Mouse (Mus musculus) gastrocnemius, postnatal 25 days (tissue): ENCODE measurements around the gene Nme7. TPM values are rescaled to one million over a fixed set of nuclear protein-coding genes. Genes with fewer than 3 reads are reported as not detected.
A peak's percentile ranks its signal among the peaks of the same experiment; 100 is the strongest.

Source experiments
- DNase-seq: peaks from one replicate; pipeline ENCODE4 v3.0.0; 2022
- total RNA-seq, 2 experiments: library from RNA; stranded (reverse); gene quantifications; 1 replicate in 1 of 2; 2 replicates in 1 of 2; pipeline ENCODE4 v1.2.3; 2021

Nme7 gene
- total RNA-seq, 2 experiments from 2014 or later: 1.6 to 1.8 TPM

DNA sequence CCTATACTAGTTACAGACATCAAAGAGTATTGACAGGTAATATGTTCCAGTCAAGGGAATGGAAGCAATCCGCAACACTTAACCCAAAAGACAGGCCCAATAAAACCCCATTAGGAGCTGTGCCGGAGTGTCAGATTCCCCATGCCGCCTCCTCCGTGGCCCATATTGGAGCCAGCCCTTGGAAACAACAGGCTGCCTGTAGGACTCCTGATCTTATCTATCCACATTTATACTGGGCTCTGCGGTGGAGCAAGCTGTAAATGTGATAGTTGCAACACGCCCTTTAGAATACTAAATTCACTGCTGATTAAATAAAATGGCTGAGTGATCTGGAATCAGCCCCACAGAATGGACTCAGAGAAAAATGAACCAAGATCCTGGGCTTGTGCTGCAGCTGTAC is 130.1 kb downstream of the Nme7 start:
- DNase-seq: no peak

DNA sequence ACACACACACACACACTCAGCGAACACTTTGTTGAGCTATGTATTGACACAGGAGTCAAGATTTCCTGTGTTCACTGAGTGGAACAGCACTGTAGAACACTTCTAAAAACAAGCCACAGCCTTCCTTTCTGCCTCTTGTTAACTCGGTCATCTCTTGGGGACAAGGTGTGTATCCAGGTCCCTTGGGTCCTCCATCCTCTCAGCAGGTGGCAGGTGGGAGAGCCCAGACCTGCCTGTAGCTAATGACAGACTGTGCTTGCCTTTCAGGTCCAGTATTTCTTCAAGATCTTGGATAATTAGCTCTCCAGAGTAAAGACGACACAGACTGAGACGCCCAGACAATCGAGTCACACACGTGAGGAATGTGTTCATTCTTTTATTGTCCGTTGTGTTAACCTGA is 132.8 kb downstream of the Nme7 start:
- no peak for DNase-seq

DNA sequence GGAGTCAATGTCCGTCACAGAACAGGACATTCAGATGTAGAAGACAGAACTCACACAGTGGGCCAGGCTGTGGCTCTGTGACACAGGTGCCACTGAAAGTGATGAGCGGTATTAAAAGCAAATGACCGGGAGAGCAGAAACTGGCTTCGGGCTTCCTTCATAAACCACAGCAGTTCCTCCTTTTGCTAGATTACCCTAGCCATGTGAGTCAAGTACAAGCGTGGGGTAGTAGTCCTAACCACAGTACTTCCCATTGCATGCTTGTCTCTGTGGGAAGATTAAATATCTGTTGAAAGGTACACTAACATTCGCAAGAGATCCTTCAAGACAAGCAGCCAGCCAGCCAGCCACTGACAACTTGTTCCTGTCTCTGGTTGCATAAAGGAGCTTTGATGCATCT is 136.3 kb downstream of the Nme7 start:
- no peak for DNase-seq

DNA sequence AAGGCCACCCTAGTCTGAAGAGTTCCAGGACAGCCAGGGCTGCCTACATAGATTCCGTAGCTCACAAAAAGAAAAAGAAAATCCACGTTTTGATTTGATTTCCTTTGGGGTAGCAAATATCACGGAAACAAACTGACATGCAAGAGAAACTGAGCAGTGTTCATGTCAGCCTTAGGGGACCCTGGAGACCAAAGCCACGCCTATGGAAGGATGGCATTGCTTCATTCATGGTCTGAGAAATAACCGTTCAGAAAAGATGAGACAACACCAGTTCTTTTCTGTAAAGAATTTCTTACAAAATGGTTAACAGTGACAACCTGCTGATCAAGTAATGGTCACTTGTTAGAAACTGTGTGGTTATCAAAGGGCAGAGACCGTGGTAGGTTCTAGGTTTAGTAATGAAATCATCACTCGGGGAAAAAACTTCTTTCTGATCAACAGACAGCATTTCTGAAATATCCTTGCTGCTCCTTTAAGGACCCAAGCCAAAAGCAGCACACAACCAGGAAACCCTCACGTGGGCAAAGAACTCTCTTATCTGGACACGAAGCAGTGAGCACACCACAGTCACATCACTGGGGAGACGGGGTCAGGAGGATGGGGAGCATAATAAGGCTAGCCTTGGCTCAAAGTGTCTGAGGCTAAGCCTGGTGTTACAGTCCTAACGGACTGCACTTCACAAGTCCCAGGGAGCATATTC is 136.9 kb downstream of the Nme7 start:
- no peak for DNase-seq

DNA sequence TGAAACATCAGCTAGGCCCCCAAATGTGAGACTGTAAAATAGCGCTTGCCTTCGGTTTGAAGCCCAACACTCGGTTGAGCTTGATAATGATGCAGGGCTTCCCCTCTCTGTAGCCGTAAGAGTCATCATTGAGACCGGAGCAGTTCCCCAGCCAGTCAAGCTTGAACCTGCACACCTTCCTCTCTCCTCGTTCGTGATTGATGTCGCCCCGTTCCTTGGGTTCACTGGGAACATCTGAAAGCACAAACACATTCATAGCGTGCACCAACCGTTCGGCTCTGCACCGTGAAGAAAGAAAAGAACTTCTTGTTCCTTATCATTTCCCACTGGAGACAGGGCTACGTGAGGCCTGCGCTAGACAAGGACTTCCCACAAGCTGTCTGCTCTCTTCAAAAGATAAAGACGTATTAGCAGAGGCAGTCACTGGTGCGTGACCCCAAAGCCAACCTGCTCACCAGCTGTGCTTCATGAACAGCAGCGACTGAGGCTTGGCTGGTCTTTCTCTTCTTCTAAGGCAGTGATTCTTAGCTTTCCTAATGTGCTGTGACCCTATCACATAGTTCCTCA is 137.6 kb downstream of the Nme7 start:
- DNase-seq: no peak

DNA sequence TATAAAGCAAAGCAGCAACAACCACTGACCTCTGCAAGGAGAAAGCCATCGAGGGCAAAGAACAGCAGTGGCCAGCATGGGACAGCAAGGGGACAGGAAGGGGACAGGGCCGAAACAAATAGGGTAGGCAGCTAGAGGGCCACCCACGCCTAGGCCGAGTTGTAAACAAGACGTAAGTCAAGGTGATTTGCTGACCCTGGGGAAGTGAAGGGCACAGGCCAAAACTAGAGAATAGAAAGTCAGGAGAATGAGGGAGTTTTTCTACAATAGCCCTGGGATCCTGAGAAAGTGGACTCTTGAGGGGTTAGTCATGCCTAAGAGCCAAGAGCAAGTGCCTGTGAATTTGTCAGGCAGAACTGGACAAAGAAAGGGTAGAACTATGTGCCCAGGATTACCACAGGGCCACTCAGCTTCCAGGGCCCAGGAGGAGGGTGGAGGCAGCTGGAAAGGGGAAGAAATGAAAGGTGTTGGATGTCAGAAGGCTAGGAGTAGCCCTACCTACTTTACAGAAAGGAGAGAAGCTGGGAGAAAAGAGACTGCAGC is 141.8 kb downstream of the Nme7 start:
- no peak for DNase-seq

DNA sequence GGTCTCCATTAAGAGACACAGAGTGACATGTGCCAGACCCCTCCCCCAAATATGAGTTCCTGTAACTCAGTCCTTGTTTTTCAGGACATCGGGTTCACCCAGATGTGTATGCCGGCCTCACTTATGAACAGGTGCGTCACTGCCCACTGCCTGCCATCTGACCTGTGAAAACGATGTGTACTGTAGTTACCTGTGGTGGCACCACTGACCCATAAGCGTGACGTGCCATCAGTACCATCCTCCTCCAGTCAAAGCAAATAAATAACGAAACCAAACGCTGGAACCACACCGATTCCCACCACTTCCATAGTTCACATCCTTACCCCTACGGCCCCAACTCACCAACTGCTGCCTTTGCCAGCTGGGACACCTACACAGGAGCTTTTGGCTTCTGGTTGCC is 142.6 kb downstream of the Nme7 start:
- no peak for DNase-seq

DNA sequence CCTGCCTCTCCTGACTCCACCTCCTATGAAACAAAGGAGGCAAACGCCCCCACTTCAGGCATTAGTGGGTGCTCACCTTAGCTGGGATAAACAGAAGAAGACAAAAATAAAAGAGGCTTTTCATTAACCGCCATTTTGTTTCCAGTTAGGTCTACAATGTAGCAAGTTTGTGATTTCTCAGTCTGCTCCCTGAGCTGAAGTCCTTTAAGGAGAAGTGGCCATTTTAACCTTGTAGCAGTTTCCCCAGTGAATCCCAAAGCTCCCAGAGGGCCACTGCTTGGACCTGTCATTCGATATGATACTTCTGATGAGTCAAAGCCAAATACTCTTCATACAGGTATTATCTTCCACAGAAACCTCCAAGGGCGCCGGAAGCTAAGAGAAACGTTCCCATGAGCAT is 143.6 kb downstream of the Nme7 start:
- DNase-seq: no peak

DNA sequence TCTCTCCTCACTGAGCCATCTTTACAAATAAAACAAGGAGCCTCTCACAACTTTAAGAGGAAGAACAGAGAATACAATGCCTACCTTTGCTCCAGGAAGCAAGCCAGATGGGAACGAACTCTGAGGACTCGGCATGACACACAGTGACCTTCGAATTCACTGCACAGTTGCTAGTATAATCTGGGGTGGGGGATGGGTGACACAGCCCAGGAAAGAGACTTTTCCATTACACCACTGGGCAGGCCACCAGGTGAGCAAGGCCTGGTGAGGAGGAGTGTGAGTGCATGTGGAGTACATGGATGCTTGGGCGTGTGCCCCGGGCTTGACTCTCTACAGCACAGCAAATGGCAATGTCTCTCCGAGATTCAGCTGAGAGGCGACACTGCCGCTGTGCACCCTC is 145.7 kb downstream of the Nme7 start:
- DNase-seq: no peak

DNA sequence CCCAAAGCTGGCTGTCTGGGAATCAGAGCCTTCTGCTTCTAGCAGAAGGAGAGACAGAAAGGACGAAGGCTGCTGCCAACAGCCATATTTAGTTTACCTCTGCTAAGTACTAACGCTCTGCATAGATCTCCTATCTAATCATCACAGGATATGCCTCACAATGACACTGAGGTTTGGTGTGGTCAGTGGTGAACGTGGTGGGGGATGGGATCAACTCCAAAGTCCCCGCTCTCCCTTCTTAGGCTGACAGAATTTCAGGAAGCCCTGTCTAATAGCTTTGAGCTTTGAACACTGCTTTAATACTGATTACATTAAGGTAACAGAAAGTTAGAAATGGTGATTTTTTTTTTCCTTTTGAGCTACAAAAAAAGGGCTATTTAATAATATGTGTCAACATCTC is 146.3 kb downstream of the Nme7 start:
- DNase-seq: no peak

DNA sequence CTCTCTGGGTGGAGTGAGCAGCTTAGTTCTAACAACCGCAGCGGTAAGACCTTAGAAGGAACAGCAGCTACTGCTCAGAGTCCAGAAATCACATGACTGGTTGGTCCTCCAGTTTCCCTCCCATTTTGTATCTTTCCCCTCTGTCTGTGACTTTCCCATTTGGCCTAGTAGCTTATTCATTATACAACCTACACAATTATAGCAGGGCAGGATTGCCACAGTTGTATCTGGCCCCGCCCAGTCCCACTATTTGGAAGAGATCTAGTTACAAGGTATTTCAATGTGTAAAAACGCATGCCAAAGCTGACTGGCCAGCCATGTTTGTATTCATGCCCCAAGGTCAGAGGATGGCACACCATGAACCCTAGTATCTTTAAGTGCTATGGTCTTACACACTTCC is 146.7 kb downstream of the Nme7 start:
- no peak for DNase-seq

DNA sequence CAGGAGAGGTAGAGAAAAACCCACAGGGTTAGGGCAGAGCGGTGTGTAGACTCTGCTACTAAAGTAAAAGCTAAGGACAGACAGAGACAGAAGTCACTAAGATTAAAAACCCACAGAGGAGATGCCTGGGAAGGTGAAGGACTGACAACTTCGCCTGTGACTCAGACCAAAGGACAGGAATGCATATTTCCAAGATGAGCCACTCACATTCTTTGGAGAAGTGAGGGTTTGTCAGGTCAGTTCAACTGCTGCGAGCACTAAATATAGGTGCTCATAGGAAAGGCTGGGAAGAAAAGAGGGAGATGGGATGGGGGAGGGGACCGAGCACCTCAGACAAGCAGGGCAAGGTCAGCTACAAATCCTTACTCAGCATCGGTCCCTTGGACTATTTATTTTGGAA is 147.4 kb downstream of the Nme7 start:
- no peak for DNase-seq

DNA sequence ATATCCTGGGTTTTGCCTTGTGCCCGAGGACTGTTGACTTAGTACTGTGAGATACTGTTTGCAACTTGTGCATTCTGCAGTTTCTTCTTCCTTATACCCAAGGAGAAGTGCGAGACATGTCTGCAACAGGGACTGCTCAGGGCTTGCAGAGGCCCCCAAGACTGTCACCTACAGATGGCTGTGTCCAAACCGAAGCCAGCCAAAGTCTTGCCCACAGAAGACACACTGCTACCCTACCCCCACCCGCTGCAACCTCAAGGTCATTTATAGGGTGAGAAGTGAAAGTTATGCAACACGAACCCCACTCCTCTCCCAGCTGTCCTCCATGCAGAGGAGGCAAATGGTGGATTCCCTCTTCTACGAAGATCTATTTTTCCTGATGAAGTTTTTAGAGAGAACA is 148.7 kb downstream of the Nme7 start:
- no peak for DNase-seq

DNA sequence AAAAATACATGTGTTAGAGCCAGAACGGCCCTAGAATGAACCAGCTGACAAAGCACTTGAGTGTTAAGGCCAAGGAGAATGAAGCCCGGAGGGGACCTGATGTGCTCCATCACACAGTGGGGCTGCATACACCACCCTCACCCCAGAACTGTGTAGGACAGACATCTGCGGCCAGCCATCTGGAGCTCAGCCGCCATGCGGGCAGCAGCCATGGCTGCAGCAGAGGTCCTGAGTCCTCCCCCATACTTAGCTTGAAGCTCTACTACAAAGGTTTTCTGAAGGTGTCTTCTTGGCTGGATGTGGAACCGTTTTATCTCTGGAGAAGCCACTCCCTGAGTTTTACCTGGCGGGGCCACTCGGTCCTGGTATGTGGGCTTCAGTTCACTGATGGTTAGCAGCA is 149.2 kb downstream of the Nme7 start:
- no peak for DNase-seq

DNA sequence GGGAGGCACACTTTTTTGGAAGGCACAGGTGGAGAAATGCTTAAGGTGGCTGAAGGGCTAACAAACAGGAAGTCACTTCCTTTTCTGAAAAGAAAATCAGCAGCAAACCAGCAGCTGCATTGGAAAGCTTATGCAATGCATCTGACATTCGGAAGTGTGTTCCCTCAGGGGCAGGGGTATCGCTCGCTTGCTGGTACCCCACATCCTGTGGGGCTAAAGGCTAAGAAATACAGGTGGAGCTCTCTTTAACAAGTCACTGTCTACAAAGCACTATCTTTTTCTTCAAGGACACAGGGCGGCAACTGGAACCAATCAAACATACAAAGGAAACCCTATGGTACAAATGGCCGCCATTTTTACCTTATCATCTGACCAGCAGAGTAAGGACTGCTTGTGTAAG is 149.8 kb downstream of the Nme7 start:
- DNase-seq: no peak

DNA sequence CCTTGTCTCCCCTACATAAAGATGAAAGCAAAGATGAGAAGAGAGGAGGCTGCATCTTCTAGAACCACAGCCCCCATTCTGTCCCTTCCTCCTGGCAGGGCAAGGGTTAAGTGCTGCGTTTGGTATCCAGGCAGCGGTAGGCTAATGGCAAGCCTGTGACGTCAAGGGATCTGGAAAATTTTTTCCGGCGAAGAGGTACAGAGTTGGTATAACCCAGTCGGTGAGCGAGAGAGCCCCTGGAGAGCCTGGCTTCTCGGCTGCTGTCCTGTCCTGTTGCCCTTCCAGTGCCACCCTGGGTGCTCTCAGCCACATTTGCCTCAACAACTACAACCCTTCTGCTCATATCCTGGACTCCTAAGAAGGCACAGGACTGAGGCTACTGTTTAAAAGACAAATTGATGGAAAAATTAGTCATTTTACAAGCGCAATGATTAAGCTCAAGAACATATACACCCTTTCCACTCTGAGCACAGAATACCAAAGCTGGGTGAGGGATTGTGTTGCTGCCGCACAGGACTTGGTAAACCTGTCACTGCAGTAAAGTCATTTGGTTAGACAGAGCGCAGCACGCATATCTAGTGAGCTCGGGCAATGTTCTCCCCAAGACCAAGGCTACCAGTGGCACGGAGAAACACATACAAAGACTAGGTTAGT is 151.0 kb downstream of the Nme7 start:
- DNase-seq: no peak

DNA sequence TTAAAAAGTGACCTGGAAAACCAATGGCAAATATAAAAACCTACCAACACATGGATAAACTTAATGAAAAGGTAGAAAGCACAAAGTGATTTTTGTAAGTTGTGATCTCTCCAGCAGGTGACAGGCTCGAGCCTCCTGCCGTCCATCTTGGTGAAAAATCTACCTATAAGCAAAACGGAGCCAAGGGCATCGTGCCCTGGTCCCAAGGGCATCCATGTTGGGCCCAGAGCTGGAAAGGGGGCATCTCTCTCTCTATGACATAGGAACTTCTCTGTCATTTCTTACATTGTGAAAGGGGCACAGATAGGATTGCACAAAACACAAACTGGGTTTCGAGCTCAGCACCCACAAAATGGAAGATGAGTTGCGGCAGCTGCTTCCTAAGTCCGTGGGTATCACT is 151.7 kb downstream of the Nme7 start:
- no peak for DNase-seq

DNA sequence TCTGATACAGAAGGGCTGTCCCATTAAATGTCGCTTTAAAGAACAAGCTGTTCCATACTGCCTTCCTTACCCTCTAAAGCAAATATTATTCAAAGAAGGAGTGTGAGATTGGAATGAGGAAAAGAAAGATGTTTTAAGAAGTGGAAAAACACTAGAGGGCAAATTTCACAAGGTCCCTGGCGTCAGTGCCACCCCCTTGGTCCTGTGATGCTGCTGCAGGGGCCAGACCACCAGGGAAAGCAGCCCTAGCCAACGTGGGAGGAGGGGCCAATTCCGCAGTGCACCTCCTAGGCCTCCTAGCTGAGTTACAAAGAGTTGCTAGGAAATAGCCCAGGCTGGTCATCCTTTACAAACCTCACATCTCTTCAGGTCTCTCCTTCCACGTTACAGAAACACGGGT is 152.1 kb downstream of the Nme7 start:
- no peak for DNase-seq

DNA sequence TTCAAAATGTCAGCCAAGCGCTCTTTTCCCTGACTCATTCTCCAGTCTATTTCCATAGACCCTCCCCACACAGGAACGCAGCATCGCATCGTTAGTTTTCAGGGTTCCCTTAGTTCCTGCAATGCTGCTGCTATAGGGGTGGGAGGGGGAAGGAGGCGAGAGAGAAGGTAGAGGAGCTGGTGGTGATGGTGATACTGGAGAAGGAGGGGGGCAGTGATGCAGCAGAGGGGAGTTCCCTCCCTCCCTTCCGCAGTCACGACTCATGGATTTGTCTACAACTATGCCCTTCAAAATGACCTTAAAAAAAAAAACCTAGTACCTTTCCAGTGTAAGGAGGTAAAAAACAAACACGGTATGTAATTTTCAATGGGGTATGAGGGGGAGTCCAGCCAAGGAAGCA is 152.8 kb downstream of the Nme7 start:
- DNase-seq: no peak

DNA sequence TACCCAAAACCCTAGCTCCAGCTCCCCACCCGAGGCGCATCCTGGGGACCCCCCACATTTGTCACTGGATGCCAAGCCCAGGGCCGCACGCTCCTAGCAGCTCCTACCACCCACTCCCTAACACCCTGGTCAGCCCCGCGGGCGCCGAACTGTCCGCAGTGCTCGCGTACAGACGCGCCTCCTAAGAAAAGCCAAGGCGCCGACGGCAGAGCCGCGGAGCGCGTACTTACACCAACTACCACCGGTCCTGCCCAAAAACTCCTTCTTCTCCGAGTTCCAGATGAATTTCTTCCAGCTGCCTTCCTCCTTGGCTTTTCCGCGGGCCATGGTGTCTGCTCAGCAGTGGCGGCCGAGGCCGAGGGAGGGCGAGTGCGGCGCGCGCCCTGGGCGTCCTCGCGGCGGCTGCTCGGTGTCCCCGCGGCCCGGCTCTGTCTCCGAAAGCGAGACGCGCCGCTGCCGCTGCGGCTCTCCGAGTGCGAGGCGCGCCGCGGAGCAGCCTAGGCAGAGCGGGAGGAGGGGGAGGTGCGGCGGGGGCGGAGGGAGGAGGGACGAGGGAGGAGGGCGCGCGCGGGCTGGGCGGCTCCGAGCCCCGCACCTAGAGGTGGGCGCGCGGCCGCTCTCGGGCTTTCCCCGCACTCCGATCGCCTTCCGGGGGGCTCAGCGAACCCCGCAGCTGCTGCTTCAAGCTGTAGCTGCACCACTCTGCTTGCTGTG is 153.8 kb downstream of the Nme7 start:
- peak; percentile 58 for DNase-seq

DNA sequence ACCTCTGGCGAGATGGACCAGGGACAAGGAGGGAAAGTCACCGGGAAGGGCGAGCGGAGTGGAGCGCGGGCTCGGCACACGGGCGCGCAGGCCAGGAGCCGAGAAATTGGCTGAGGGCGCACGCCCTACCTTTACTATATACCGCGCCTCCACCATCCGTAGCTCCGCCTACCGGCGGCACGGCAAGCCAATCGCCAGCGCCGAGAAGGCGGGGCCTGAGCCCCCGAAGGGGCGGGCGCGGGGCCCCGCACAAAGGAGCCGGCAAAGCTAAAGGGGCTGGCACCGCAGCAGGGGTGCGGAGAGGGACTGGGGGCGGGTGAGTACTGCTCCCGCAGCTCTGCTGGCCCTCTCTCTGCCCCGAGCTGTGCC is 154.3 kb downstream of the Nme7 start, which contains the start of gene Atp1b1:
Gene Atp1b1 (minus strand): TSS at position 111 of the 369 bp plus-strand sequence.
- peak; percentile 82 for DNase-seq

DNA sequence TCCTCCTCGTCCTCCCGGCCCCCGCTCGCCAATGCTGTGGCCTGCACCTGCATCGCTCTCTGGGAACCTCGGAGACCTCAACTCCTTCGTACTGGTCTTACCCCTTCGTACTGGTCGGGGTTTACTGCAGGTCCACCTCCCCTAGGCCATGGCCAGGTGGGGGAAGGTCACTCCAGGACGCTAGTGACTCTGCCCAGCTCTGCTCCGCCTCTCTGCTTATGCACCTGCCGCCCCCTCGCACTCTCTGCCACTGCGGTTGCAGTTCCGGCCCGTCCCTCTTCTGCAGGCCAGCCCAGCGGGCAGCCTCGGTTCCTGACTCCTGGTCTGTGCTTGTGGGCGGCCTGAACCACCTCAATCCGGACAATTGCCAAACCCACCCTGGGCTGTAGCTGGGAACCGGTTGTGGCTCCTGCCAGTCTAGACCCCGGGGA is 154.7 kb downstream of the Nme7 start:
- DNase-seq: peak; percentile 53
